Mouse (Mus musculus) adrenal gland, postnatal 4 days (tissue): ENCODE results near the gene Mrpl48. TPM values are rescaled to one million over a fixed set of nuclear protein-coding genes. Genes with fewer than 3 reads are reported as not detected.

Experiments
- DNase-seq, 2 experiments: peaks; one replicate each; pipeline ENCODE4 v3.0.0; 2021 to 2022; ENCODE audit warnings: low spot score in 2 of 2, mixed read lengths in 2 of 2
- total RNA-seq, 2 experiments: library from RNA; stranded (reverse); gene quantifications; 2 replicates each; pipeline ENCODE4 v1.2.3; 2021

Mrpl48 gene
- total RNA-seq, 2 experiments from 2014 or later: 64.5 to 67.5 TPM

DNA sequence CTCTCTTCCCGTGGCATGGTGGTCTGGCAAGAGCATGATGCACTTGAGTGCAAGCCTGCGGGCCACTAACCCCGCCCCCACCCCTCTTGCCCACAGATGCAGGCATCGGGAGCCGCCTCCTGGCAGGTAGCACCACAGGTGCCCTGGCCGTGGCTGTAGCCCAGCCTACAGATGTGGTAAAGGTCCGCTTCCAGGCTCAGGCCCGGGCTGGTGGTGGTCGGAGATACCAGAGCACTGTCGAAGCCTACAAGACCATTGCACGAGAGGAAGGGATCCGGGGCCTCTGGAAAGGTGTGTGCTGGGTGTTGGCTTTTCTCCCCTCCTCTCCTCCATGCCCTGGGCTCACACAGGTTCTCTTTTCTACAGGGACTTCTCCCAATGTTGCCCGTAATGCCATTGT lies 110.1 kb downstream of the Mrpl48 start:
- no peak for DNase-seq

GRCm38 (mm10) chr7:100497402-100497801 lies 110.7 kb downstream of the Mrpl48 start:
- no peak for DNase-seq

GRCm38 (mm10) chr7:100496791-100497190 lies 111.3 kb downstream of the Mrpl48 start:
- DNase-seq: no peak

DNA sequence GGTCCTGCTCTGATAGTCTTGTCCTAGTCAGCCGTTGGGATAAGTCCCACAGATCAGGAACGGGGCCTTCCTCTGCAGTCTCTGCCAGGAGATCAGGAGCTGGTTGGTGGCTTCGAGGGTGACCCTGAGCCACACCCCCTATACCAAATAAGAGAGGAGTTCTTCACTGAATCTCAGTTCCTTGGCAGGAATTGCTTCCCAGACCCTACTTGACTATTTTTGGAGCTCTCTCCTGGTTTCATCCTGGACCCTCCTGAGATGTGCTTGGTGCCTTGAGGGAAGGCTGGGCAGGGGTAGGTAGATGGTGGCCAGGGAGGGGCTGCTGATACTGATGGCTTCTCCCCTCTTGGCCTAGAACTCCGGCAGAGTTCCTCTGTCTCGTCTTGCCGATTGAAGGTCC lies 111.7 kb downstream of the Mrpl48 start:
- DNase-seq: no peak

Other genes with a start within 250 kb of the Mrpl48 start
- 10 to 100 TPM; 22.1 to 26.2 TPM for gene C2cd3, start 236.1 kb downstream of the Mrpl48 start, total RNA-seq
- gene Ppme1, start 236.0 kb downstream of the Mrpl48 start, total RNA-seq: 10 to 100 TPM; 46.5 to 48.8 TPM
- gene Ucp3, start 135.3 kb downstream of the Mrpl48 start, total RNA-seq: 1 to 10 TPM; 2.7 to 3.6 TPM
- 100 to 1,000 TPM; 344 to 355 TPM for gene Ucp2, start 115.0 kb downstream of the Mrpl48 start, total RNA-seq
- gene Dnajb13, start 93.3 kb downstream of the Mrpl48 start, total RNA-seq: under 1 TPM in 1 of 2 experiments, not detected in 1; 0.23 TPM
- 10 to 100 TPM in 1 of 2 experiments, 1 to 10 TPM in 1; 9.8 to 11.0 TPM for gene Coa4, start 71.2 kb downstream of the Mrpl48 start, total RNA-seq
- gene Rab6a, start 891 bp downstream of the Mrpl48 start, total RNA-seq: 10 to 100 TPM; 68.5 to 79.0 TPM
- gene Plekhb1, start 54.1 kb upstream of the Mrpl48 start, total RNA-seq: 10 to 100 TPM in 1 of 2 experiments, 1 to 10 TPM in 1; 8.7 to 10.1 TPM
- 10 to 100 TPM; 72.3 to 87.5 TPM for gene Fam168a, start 98.3 kb upstream of the Mrpl48 start, total RNA-seq